Mouse (Mus musculus): ENCODE results near the gene Galnt14.

- TF ChIP-seq POLR2A (IDR thresholded peaks at IDR 0.05; ENCODE audit: borderline replicate concordance, extremely low read depth, low read depth, low read length) (no peak), CTCF (IDR thresholded peaks at IDR 0.05; ENCODE audit: insufficient read depth, low read length) (no peak)
These were observed 149.1 kb downstream of the Galnt14 start for GRCm38 (mm10) chr17:73561149-73561548.

All from lung, adult 2 months (tissue).